Mouse (Mus musculus) ES-E14 (cell line): Measurements from ENCODE around the gene Pgk2. TPM values are rescaled to one million over a fixed set of nuclear protein-coding genes. Genes with fewer than 3 reads are reported as not detected.
"Not testable (repeated sequence)": the region's sequence is repeated elsewhere in the genome, so short reads cannot be mapped to it uniquely, and the experiment has no call there.

ENCODE experiments used
- DNase-seq: peaks from one replicate; pipeline ENCODE4 v3.0.0-alpha.2; 2013; ENCODE audit warnings: low read depth, low spot score
- H3K27ac ChIP-seq: 2 replicates; pipeline ENCODE4 v1.5.1; 2012; ENCODE audit warnings: low read depth, mild to moderate bottlenecking, low read length, moderate library complexity, mixed read lengths; ENCODE audit not compliant: poor library complexity, insufficient read depth, severe bottlenecking
- H3K36me3 ChIP-seq: 2 replicates; pipeline ENCODE4 v1.6.1; 2012; ENCODE audit warnings: mild to moderate bottlenecking, low read length, moderate library complexity, mixed read lengths; ENCODE audit not compliant: control insufficient read depth, poor library complexity, insufficient read depth, severe bottlenecking
- H3K4me1 ChIP-seq, 2 experiments: fragments of 150-350 bp in 1 of 2; sonication (generic) in 1 of 2; 2 replicates each; pipeline ENCODE4 v1.6.1; 2012; ENCODE audit warnings: low read length in 2 of 2, mild to moderate bottlenecking in 1 of 2, mixed read lengths in 1 of 2; ENCODE audit not compliant: control insufficient read depth in 2 of 2, insufficient read depth in 2 of 2, poor library complexity in 1 of 2
- H3K4me3 ChIP-seq, 2 experiments: fragments of 150-350 bp in 1 of 2; sonication (generic) in 1 of 2; 2 replicates each; pipeline ENCODE4 v1.5.1; 2012; ENCODE audit warnings: low read length in 2 of 2, low read depth in 1 of 2, mild to moderate bottlenecking in 1 of 2, mixed read lengths in 1 of 2; ENCODE audit not compliant: insufficient read depth in 1 of 2, poor library complexity in 1 of 2, severe bottlenecking in 1 of 2
- H3K9ac ChIP-seq: 2 replicates; pipeline ENCODE4 v1.6.1; 2012; ENCODE audit warnings: low read depth, mild to moderate bottlenecking, low read length, mixed read lengths; ENCODE audit not compliant: poor library complexity, insufficient read depth, severe bottlenecking
- H3K9me3 ChIP-seq: fragments of 150-350 bp; sonication (generic); 2 replicates; pipeline ENCODE4 v1.6.1; 2012; ENCODE audit warnings: low read depth, mild to moderate bottlenecking, low read length; ENCODE audit not compliant: control insufficient read depth, insufficient read depth
- CHD2 ChIP-seq: IDR thresholded peaks from 2 replicates; pipeline ENCODE4 v1.6.1; 2014; ENCODE audit warnings: mild to moderate bottlenecking, low read depth, low read length, inconsistent platforms
- HCFC1 ChIP-seq: IDR thresholded peaks from 2 replicates; pipeline ENCODE4 v1.6.1; 2012; ENCODE audit warnings: low read length, inconsistent platforms, borderline replicate concordance; ENCODE audit not compliant: insufficient read depth
- MAFK ChIP-seq: IDR thresholded peaks from 2 replicates; pipeline ENCODE4 v1.6.1; 2014; ENCODE audit warnings: mild to moderate bottlenecking, low read depth, low read length, inconsistent platforms; ENCODE audit not compliant: insufficient read depth
- ZC3H11A ChIP-seq: IDR thresholded peaks from 2 replicates; pipeline ENCODE4 v1.6.1; 2012; ENCODE audit warnings: low read depth, mild to moderate bottlenecking, inconsistent platforms, low read length, borderline replicate concordance
- ZNF384 ChIP-seq: IDR thresholded peaks from 2 replicates; pipeline ENCODE4 v1.6.1; 2012; ENCODE audit warnings: low read depth, low read length, inconsistent platforms
- in situ Hi-C, 2 experiments: fragments of 600-800 bp; cut with MboI; formaldehyde crosslinking; loops; one replicate each; pipeline ENCODE4 v1.15.1; 2025; ENCODE audit warnings: low sequenced_read_pairs in 2 of 2, inconsistent platforms in 1 of 2; ENCODE audit not compliant: unreplicated experiment in 2 of 2
- total RNA-seq: library from RNA; depleted of rRNA; stranded (reverse); fragments of 300-350 nt; gene quantifications from 2 replicates; pipeline ENCODE4 v1.2.3, GENCODE M21; 2012; rRNA removed

Pgk2 gene
- total RNA-seq = not detected in 2 replicates

GRCm38 (mm10) chr17:40208540-40208939, at the start of gene Pgk2:
Gene Pgk2, minus strand, starts transcription at chr17:40208640.
- in situ Hi-C loops = no loop called here
- H3K36me3 ChIP-seq = no peaks in the 10 kb centered on the region
- no peaks in the 10 kb centered on the region for H3K4me1 ChIP-seq
- no peaks in the 10 kb centered on the region for H3K9me3 ChIP-seq
- DNase-seq = no peak
- TF ChIP-seq HCFC1 = no peak
- TF ChIP-seq MAFK = no peak
- no peak for TF ChIP-seq ZNF384
- TF ChIP-seq ZC3H11A = no peak
- no peak for TF ChIP-seq CHD2
- no peak within 1 kb of the TSS for H3K27ac ChIP-seq
- H3K9ac ChIP-seq = no peak within 1 kb of the TSS
- H3K4me3 ChIP-seq = no peak within 1 kb of the TSS

DNA sequence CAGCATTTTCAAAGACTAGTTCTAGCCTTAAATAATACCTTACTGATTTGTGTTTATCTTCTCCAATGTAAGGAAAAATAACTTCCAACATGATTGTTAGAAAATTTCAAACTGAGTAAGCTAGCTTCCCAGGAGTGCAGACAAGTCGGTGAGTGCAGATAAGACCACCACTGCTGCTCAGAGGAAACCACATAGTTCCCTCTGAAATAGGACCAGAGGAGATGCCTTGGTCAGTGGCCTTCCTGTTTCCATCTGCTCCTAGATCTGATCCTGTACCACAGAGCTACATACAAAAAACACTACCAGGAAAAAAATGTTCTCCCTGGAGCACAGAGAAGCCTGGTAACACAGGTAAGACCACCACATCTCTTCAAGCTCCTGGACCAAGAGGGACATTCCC, 44.0 kb upstream of the Pgk2 start:
- in situ Hi-C loops = no loop called here
- DNase-seq = no peak
- Histone ChIP-seq H3K9ac (no peak overlapping the region), H3K9me3 (no peaks in the 10 kb centered on the region), H3K27ac (no peak overlapping the region), H3K4me1 (no peaks in the 10 kb centered on the region), H3K4me3 (no peak overlapping the region), H3K36me3 (no peaks in the 10 kb centered on the region)
- TF ChIP-seq CHD2 (no peak), ZC3H11A (no peak), HCFC1 (no peak)

- Histone ChIP-seq H3K4me3 (no peak within 1 kb of the TSS), H3K4me1 (no peaks in the 10 kb centered on the region), H3K36me3 (no peaks in the 10 kb centered on the region), H3K27ac (no peak within 1 kb of the TSS), H3K9me3 (no peaks in the 10 kb centered on the region), H3K9ac (no peak within 1 kb of the TSS)
- in situ Hi-C loops = no loop called here
- no peak for TF ChIP-seq ZNF384
- TF ChIP-seq MAFK = no peak
- TF ChIP-seq HCFC1 = no peak
- TF ChIP-seq CHD2 = no peak
- TF ChIP-seq ZC3H11A = no peak
- no peak for DNase-seq
These were observed 33.7 kb upstream of the Pgk2 start, which contains the start of gene Crisp3 for GRCm38 (mm10) chr17:40242135-40242534. Gene Crisp3, minus strand, starts transcription at chr17:40242288.

DNA sequence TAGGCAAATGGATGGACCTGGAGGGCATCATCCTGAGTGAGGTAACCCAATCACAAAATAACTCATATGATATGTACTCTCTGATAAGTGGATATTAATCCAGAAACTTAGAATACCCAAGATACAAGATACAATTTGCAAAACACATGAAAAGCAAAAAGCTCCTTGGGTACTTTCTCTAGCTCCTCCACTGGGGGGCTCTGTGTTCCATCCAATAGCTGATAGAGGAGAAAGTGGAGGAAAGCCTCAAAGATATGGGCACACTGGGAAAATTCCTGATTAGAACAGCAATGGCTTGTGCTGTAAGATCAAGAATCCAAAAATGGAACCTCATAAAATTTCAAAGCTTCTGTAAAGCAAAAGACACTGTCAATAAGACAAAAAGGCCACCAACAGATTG, 6.6 kb downstream of the Pgk2 start:
- H3K9me3 ChIP-seq, DNase-seq, H3K36me3 ChIP-seq, H3K27ac ChIP-seq, H3K4me3 ChIP-seq, H3K9ac ChIP-seq, H3K4me1 ChIP-seq, in situ Hi-C loops: not testable (repeated sequence)
- peak; percentile 17; the same call in 1 of the 2 replicates for TF ChIP-seq ZC3H11A

- in situ Hi-C loops, H3K9me3 ChIP-seq, H3K4me3 ChIP-seq, DNase-seq, H3K4me1 ChIP-seq, H3K27ac ChIP-seq, H3K36me3 ChIP-seq, H3K9ac ChIP-seq: not testable (repeated sequence)
These were observed 18.2 kb downstream of the Pgk2 start for GRCm38 (mm10) chr17:40190192-40190591.

DNA sequence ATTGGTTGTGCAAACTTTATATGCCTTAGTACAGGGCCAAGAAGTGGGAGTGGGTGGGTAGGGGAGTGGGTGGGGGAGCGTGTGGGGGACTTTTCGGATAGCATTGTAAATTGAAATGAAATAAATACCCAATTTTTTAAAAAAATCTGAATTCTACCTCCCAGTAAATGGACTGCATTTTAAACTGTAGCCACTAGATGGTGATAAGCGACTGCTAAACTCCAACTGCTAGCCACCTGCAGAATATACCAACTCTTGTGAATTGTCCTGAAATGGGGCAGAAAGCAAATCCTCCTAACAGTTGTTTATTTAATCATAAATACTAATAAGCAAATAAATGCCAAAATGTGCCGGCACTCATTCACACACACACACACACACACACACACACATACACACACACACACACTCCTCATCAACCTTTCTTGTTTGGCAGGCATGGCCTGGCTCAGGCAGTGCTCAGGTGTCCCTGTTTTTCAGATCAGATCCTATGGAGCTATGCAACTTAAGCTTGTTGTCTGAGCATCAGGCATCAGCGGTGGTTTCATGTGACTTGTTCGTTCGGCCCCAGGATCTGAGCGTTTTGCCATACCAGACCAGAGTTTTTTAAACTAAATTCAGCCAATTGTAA, 50.6 kb downstream of the Pgk2 start:
- H3K9ac ChIP-seq, H3K4me3 ChIP-seq, H3K27ac ChIP-seq, DNase-seq, H3K9me3 ChIP-seq, H3K4me1 ChIP-seq, in situ Hi-C loops, H3K36me3 ChIP-seq: not testable (repeated sequence)
